Mouse (Mus musculus): ENCODE data around the gene Krtap4-2. TPM values are rescaled to one million over a fixed set of nuclear protein-coding genes. Genes with fewer than 3 reads are reported as not detected.

The Krtap4-2 gene
- polyA plus RNA-seq, 1 experiment from 2014 or later, result not detected

Other genes with a start within 250 kb of the Krtap4-2 start
- 29.7 and 30.8 TPM in 2 replicates for gene Krt10, start 245.7 kb downstream of the Krtap4-2 start, polyA plus RNA-seq (2015; fragmentation: Nextera tagmentation; extraction: Ambion mirVana)
- not detected in 2 replicates for gene Krt12, start 212.8 kb downstream of the Krtap4-2 start, polyA plus RNA-seq (2015; fragmentation: Nextera tagmentation; extraction: Ambion mirVana)
- gene Krt20, start 196.9 kb downstream of the Krtap4-2 start, polyA plus RNA-seq (2015; fragmentation: Nextera tagmentation; extraction: Ambion mirVana), result 0.34 and 0.47 TPM in 2 replicates
- gene Krt23, start 141.9 kb downstream of the Krtap4-2 start, polyA plus RNA-seq (2015; fragmentation: Nextera tagmentation; extraction: Ambion mirVana), result 0.28 and 0.33 TPM in 2 replicates
- not detected in 2 replicates for gene Krt39, start 113.7 kb downstream of the Krtap4-2 start, polyA plus RNA-seq (2015; fragmentation: Nextera tagmentation; extraction: Ambion mirVana)
- not detected in 2 replicates for gene Krt40, start 91.9 kb downstream of the Krtap4-2 start, polyA plus RNA-seq (2015; fragmentation: Nextera tagmentation; extraction: Ambion mirVana)
- gene Krtap3-3, start 84.2 kb downstream of the Krtap4-2 start, polyA plus RNA-seq (2015; fragmentation: Nextera tagmentation; extraction: Ambion mirVana), result not detected in 2 replicates
- gene Krtap3-2, start 78.2 kb downstream of the Krtap4-2 start, polyA plus RNA-seq (2015; fragmentation: Nextera tagmentation; extraction: Ambion mirVana), result not detected in 2 replicates
- not detected in 2 replicates for gene Gm11939, start 75.6 kb downstream of the Krtap4-2 start, polyA plus RNA-seq (2015; fragmentation: Nextera tagmentation; extraction: Ambion mirVana)
- not detected in 2 replicates for gene Krtap3-1, start 68.5 kb downstream of the Krtap4-2 start, polyA plus RNA-seq (2015; fragmentation: Nextera tagmentation; extraction: Ambion mirVana)
- not detected in 2 replicates for gene Krtap1-5, start 54.1 kb downstream of the Krtap4-2 start, polyA plus RNA-seq (2015; fragmentation: Nextera tagmentation; extraction: Ambion mirVana)
- not detected in 2 replicates for gene Krtap1-4, start 51.4 kb downstream of the Krtap4-2 start, polyA plus RNA-seq (2015; fragmentation: Nextera tagmentation; extraction: Ambion mirVana)
- gene Krtap1-3, start 43.7 kb downstream of the Krtap4-2 start, polyA plus RNA-seq (2015; fragmentation: Nextera tagmentation; extraction: Ambion mirVana), result not detected in 2 replicates
- not detected in 2 replicates for gene Krtap9-3, start 37.0 kb downstream of the Krtap4-2 start, polyA plus RNA-seq (2015; fragmentation: Nextera tagmentation; extraction: Ambion mirVana)
- not detected in 2 replicates for gene Gm11938, start 31.8 kb downstream of the Krtap4-2 start, polyA plus RNA-seq (2015; fragmentation: Nextera tagmentation; extraction: Ambion mirVana)
- not detected in 2 replicates for gene Gm11937, start 24.9 kb downstream of the Krtap4-2 start, polyA plus RNA-seq (2015; fragmentation: Nextera tagmentation; extraction: Ambion mirVana)
- gene Krtap2-4, start 20.2 kb downstream of the Krtap4-2 start, polyA plus RNA-seq (2015; fragmentation: Nextera tagmentation; extraction: Ambion mirVana), result not detected in 2 replicates
- gene Gm11562, start 14.6 kb downstream of the Krtap4-2 start, polyA plus RNA-seq (2015; fragmentation: Nextera tagmentation; extraction: Ambion mirVana), result not detected in 2 replicates
- not detected in 2 replicates for gene Krtap4-1, start 6.8 kb downstream of the Krtap4-2 start, polyA plus RNA-seq (2015; fragmentation: Nextera tagmentation; extraction: Ambion mirVana)
- not detected in 2 replicates for gene Krtap4-7, start 9.0 kb upstream of the Krtap4-2 start, polyA plus RNA-seq (2015; fragmentation: Nextera tagmentation; extraction: Ambion mirVana)
- not detected in 2 replicates for gene Gm11555, start 15.2 kb upstream of the Krtap4-2 start, polyA plus RNA-seq (2015; fragmentation: Nextera tagmentation; extraction: Ambion mirVana)
- gene Gm11563, start 23.9 kb upstream of the Krtap4-2 start, polyA plus RNA-seq (2015; fragmentation: Nextera tagmentation; extraction: Ambion mirVana), result not detected in 2 replicates
- gene Krtap4-6, start 30.9 kb upstream of the Krtap4-2 start, polyA plus RNA-seq (2015; fragmentation: Nextera tagmentation; extraction: Ambion mirVana), result not detected in 2 replicates
- not detected in 2 replicates for gene Gm14190, start 55.7 kb upstream of the Krtap4-2 start, polyA plus RNA-seq (2015; fragmentation: Nextera tagmentation; extraction: Ambion mirVana)
- not detected in 2 replicates for gene Gm14180, start 99.2 kb upstream of the Krtap4-2 start, polyA plus RNA-seq (2015; fragmentation: Nextera tagmentation; extraction: Ambion mirVana)
- not detected in 2 replicates for gene Gm11595, start 137.8 kb upstream of the Krtap4-2 start, polyA plus RNA-seq (2015; fragmentation: Nextera tagmentation; extraction: Ambion mirVana)
- not detected in 2 replicates for gene Krtap4-8, start 145.6 kb upstream of the Krtap4-2 start, polyA plus RNA-seq (2015; fragmentation: Nextera tagmentation; extraction: Ambion mirVana)
- not detected in 2 replicates for gene Krtap4-9, start 150.1 kb upstream of the Krtap4-2 start, polyA plus RNA-seq (2015; fragmentation: Nextera tagmentation; extraction: Ambion mirVana)
- gene Gm11596, start 158.4 kb upstream of the Krtap4-2 start, polyA plus RNA-seq (2015; fragmentation: Nextera tagmentation; extraction: Ambion mirVana), result not detected in 2 replicates
- gene Gm11569, start 163.8 kb upstream of the Krtap4-2 start, polyA plus RNA-seq (2015; fragmentation: Nextera tagmentation; extraction: Ambion mirVana), result not detected in 2 replicates
- gene Gm11554, start 169.4 kb upstream of the Krtap4-2 start, polyA plus RNA-seq (2015; fragmentation: Nextera tagmentation; extraction: Ambion mirVana), result not detected in 2 replicates
- not detected in 2 replicates for gene Krtap4-13, start 174.8 kb upstream of the Krtap4-2 start, polyA plus RNA-seq (2015; fragmentation: Nextera tagmentation; extraction: Ambion mirVana)
- not detected in 2 replicates for gene Gm11564, start 180.6 kb upstream of the Krtap4-2 start, polyA plus RNA-seq (2015; fragmentation: Nextera tagmentation; extraction: Ambion mirVana)
- gene 2300003K06Rik, start 203.0 kb upstream of the Krtap4-2 start, polyA plus RNA-seq (2015; fragmentation: Nextera tagmentation; extraction: Ambion mirVana), result not detected in 2 replicates
- gene Krtap4-16, start 216.5 kb upstream of the Krtap4-2 start, polyA plus RNA-seq (2015; fragmentation: Nextera tagmentation; extraction: Ambion mirVana), result not detected in 2 replicates
- not detected in 2 replicates for gene Gm11568, start 222.8 kb upstream of the Krtap4-2 start, polyA plus RNA-seq (2015; fragmentation: Nextera tagmentation; extraction: Ambion mirVana)
- gene Gm11559, start 229.4 kb upstream of the Krtap4-2 start, polyA plus RNA-seq (2015; fragmentation: Nextera tagmentation; extraction: Ambion mirVana), result not detected in 2 replicates
- gene Krtap9-1, start 238.3 kb upstream of the Krtap4-2 start, polyA plus RNA-seq (2015; fragmentation: Nextera tagmentation; extraction: Ambion mirVana), result not detected in 2 replicates
- gene Gm11567, start 244.1 kb upstream of the Krtap4-2 start, polyA plus RNA-seq (2015; fragmentation: Nextera tagmentation; extraction: Ambion mirVana), result not detected in 2 replicates